8 mouse cellular contexts compared by ENCODE assay signal in the genomic region with DNA sequence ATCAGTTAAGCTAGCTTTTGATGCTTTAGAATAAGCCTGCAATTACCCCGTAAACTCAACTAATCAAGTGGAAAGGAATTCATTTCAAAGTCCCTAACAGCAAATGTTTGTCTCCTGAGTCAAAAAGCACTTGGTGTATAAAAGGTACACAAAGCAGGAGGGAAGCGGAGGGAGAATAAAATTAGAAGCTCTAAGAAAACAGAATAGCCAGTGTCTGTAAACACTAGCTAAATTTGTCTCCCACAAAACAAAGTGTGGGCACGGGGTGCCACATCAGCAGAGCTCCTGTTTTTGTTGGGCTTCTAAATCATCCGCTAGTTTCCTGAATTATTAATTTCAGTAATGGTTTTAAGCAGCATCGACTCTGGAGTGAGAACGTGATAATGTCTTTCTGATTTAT. TPM values are rescaled to one million over a fixed set of nuclear protein-coding genes. Genes with fewer than 3 reads are reported as not detected.
DNase-seq lines count a peak whose midpoint lies in the region; ATAC-seq and TF ChIP-seq lines count a peak whose summit lies in the region.

No protein-coding gene starts in this region.

- peaks cover 7% of the 10 kb centered on the region for H3K4me1 ChIP-seq in liver, adult 2 months (ENCODE audit: control insufficient read depth, insufficient read depth, low read length)
- peaks cover 9% of the 10 kb centered on the region for H3K4me1 ChIP-seq in embryonic facial prominence, embryonic 13.5 days
- peaks cover 19% of the 10 kb centered on the region for H3K4me1 ChIP-seq in intestine, embryonic 16.5 days (ENCODE audit: control insufficient read depth, insufficient read depth, low read length)
- H3K4me1 ChIP-seq in neural tube, embryonic 13.5 days (replicated peaks), result peaks cover 18% of the 10 kb centered on the region

- no peak for TF ChIP-seq CTCF in liver, adult 2 months (IDR thresholded peaks at IDR 0.05; ENCODE audit: low read depth, low read length)

- H3K36me3 ChIP-seq in liver, adult 2 months (ENCODE audit: control insufficient read depth, insufficient read depth, low read length), result no peaks in the 10 kb centered on the region
- no peaks in the 10 kb centered on the region for H3K36me3 ChIP-seq in embryonic facial prominence, embryonic 13.5 days
- H3K36me3 ChIP-seq in intestine, embryonic 16.5 days (ENCODE audit: control insufficient read depth, insufficient read depth, low read length), result no peaks in the 10 kb centered on the region
- no peaks in the 10 kb centered on the region for H3K36me3 ChIP-seq in neural tube, embryonic 13.5 days

- no peaks in the 10 kb centered on the region for H3K9me3 ChIP-seq in embryonic facial prominence, embryonic 13.5 days
- no peaks in the 10 kb centered on the region for H3K9me3 ChIP-seq in intestine, embryonic 16.5 days (ENCODE audit: control insufficient read depth, low read length)
- H3K9me3 ChIP-seq in neural tube, embryonic 13.5 days, result no peaks in the 10 kb centered on the region

- no peak for ATAC-seq in embryonic facial prominence, embryonic 13.5 days (ENCODE audit: insufficient number of reproducible peaks, insufficient read depth, low FRiP score, low TSS enrichment, low read depth)
- no peak for ATAC-seq in intestine, embryonic 16.5 days
- ATAC-seq in neural tube, embryonic 13.5 days (ENCODE audit: low read depth), result no peak

- H3K27me3 ChIP-seq in liver, adult 2 months (ENCODE audit: control insufficient read depth, insufficient read depth, low read length), result no peaks in the 10 kb centered on the region
- H3K27me3 ChIP-seq in embryonic facial prominence, embryonic 13.5 days, result no peaks in the 10 kb centered on the region
- H3K27me3 ChIP-seq in intestine, embryonic 16.5 days (replicated peaks; ENCODE audit: control insufficient read depth, insufficient read depth, low read length), result no peaks in the 10 kb centered on the region
- H3K27me3 ChIP-seq in neural tube, embryonic 13.5 days, result no peaks in the 10 kb centered on the region

- H3K9ac ChIP-seq in liver, adult 2 months (ENCODE audit: low read depth, low read length), result no peak overlapping the region; the same call in 1 of the 2 replicates
- H3K9ac ChIP-seq in embryonic facial prominence, embryonic 13.5 days, result peak overlapping the region; percentile 98
- H3K9ac ChIP-seq in intestine, embryonic 16.5 days (ENCODE audit: low read depth, low read length), result peak overlapping the region; percentile 98
- peak overlapping the region; percentile 96 for H3K9ac ChIP-seq in neural tube, embryonic 13.5 days

- H3K4me2 ChIP-seq in embryonic facial prominence, embryonic 13.5 days, result peak overlapping the region; percentile 70
- H3K4me2 ChIP-seq in intestine, embryonic 16.5 days (ENCODE audit: low read depth, low read length), result peak overlapping the region; percentile 78
- H3K4me2 ChIP-seq in neural tube, embryonic 13.5 days, result peak overlapping the region; percentile 90

- H3K4me3 ChIP-seq in liver, adult 2 months (ENCODE audit: insufficient read depth, low read depth, low read length), result peak overlapping the region; percentile 45; the same call in 1 of the 2 replicates
- H3K4me3 ChIP-seq in embryonic facial prominence, embryonic 13.5 days, result peak overlapping the region; percentile 90
- peak overlapping the region; percentile 96 for H3K4me3 ChIP-seq in intestine, embryonic 16.5 days (ENCODE audit: low read length)
- H3K4me3 ChIP-seq in neural tube, embryonic 13.5 days, result peak overlapping the region; percentile 89

- H3K79me2 ChIP-seq in liver, adult 2 months (ENCODE audit: control insufficient read depth, insufficient read depth, low read length), result peaks cover 7% of the 10 kb centered on the region; the same call in 1 of the 2 replicates

- WGBS in liver, adult 2 months, result 4% methylated on average over 6 of the region's 6 CpGs
- 17% methylated on average over 6 of the region's 6 CpGs for WGBS in embryonic facial prominence, embryonic 13.5 days
- WGBS in intestine, embryonic 16.5 days, result 12% methylated on average over 6 of the region's 6 CpGs
- WGBS in neural tube, embryonic 13.5 days, result 6% methylated on average over 6 of the region's 6 CpGs

- DNase-seq in liver, adult 2 months (ENCODE audit: extremely low read depth, low read depth, low spot score), result peak; percentile 21
- no peak for DNase-seq in liver
- DNase-seq in thymus, postnatal 14 days, result no peak
- DNase-seq in layer of hippocampus, adult 18-20 months (ENCODE audit: low spot score in 2 of 2), result no peak
- no peak for DNase-seq in urinary bladder, postnatal 36 days (ENCODE audit: low spot score in 2 of 2)

- H3K27ac ChIP-seq in liver, adult 2 months (replicated peaks; ENCODE audit: insufficient read depth, low read depth, low read length), result no peak overlapping the region
- no peak overlapping the region for H3K27ac ChIP-seq in embryonic facial prominence, embryonic 13.5 days
- no peak overlapping the region for H3K27ac ChIP-seq in intestine, embryonic 16.5 days (ENCODE audit: low read length)
- no peak overlapping the region for H3K27ac ChIP-seq in neural tube, embryonic 13.5 days (replicated peaks)

- no peak for TF ChIP-seq POLR2A in liver, adult 2 months (IDR thresholded peaks at IDR 0.05; ENCODE audit: extremely low read depth, insufficient read depth, low read length)

RNA-seq across cellular contexts. Expression of a gene that starts 1.4 kb away (rescaled TPM):
- 20.6 and 20.9 TPM in 2 replicates for total RNA-seq in liver, adult 2 months (2014; rRNA removed)
- 6.0 and 8.1 TPM in 2 replicates for polyA plus RNA-seq in liver, adult 2 months (2012; rRNA removed)
- polyA plus RNA-seq in embryonic facial prominence, embryonic 13.5 days (2015; fragmentation: Nextera tagmentation; extraction: Ambion mirVana), result 22.3 and 22.6 TPM in 2 replicates
- polyA plus RNA-seq in intestine, embryonic 16.5 days (2015; fragmentation: Nextera tagmentation; extraction: Ambion mirVana), result 26.8 and 29.5 TPM in 2 replicates
- polyA plus RNA-seq in neural tube, embryonic 13.5 days (2015; fragmentation: Nextera tagmentation; extraction: Ambion mirVana), result 8.5 and 8.6 TPM in 2 replicates
- 10 to 100 TPM; 17.7 to 17.9 TPM for total RNA-seq in layer of hippocampus, adult 18-20 months (2021)

Comparison
In these comparisons a context has a peak if more than half of its experiments do, and no peak if none do; other contexts are left out.
1. H3K4me3 ChIP-seq: peak in every context shown above with its lines; median percentile 96 in intestine, embryonic 16.5 days; 90 in embryonic facial prominence, embryonic 13.5 days; 89 in neural tube, embryonic 13.5 days; 45 in liver, adult 2 months.